ENCODE assay signal across 32 mouse cellular contexts in the genomic region with DNA sequence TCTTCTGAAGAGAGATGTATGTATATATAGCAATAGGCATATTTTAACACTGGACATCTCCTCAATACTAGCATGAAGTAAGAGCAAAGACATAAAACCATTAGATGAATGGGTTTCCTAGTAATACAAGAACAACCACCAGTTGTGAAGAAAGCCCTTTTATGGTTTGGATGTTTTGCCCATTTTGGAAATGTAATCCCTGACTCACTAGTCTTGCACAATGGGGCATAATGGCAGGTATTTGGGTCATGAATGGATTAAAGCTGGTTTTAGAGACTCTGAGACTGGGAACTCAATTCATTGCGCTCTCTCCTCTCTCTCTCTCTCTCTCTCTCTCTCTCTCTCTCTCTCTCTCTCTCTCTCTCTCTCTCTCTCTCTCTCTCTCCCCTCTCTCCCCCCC.
"Had no signal": no experiment of that assay in that cellular context is flagged by ENCODE, and none has a peak within 500 bp of the region (broad histone marks: within the 10 kb centered on the region; RNA-seq: fewer than 3 reads in every experiment).

No protein-coding gene starts in this region.

- DNase-seq: left cerebral cortex, postnatal 4 days; liver; liver, embryonic 13.5 days; liver, postnatal 0 days; lung, adult 18-20 months; lung, adult 2 months; lung, embryonic 14.5 days; lung, postnatal 10 days; lung, postnatal 14 days; lung, postnatal 36 days; lung, postnatal 4 days; midbrain, embryonic 14.5 days had no signal

- ATAC-seq: liver, embryonic 12.5 days; liver, postnatal 0 days; lung, postnatal 0 days; midbrain, embryonic 13.5 days; midbrain, embryonic 15.5 days; midbrain, embryonic 16.5 days had no signal

- H3K9ac ChIP-seq: limb, embryonic 12.5 days; limb, embryonic 13.5 days; limb, embryonic 15.5 days; liver, embryonic 12.5 days; liver, embryonic 13.5 days; liver, embryonic 14.5 days; liver, embryonic 15.5 days; liver, postnatal 0 days; lung, embryonic 14.5 days; lung, embryonic 15.5 days; midbrain, embryonic 12.5 days; midbrain, embryonic 13.5 days; midbrain, embryonic 15.5 days; neural tube, embryonic 12.5 days; neural tube, embryonic 13.5 days had no signal

- H3K27me3 ChIP-seq: limb, embryonic 12.5 days; limb, embryonic 13.5 days; limb, embryonic 15.5 days; liver, embryonic 12.5 days; liver, embryonic 13.5 days; liver, embryonic 15.5 days; lung, embryonic 15.5 days; megakaryocyte, embryonic 14.5 days; midbrain, embryonic 12.5 days; midbrain, embryonic 13.5 days; midbrain, embryonic 15.5 days; neural tube, embryonic 12.5 days; neural tube, embryonic 13.5 days had no signal

- H3K4me1 ChIP-seq: limb, embryonic 12.5 days; limb, embryonic 15.5 days; liver, embryonic 12.5 days; liver, embryonic 13.5 days; liver, embryonic 15.5 days; lung, embryonic 15.5 days; megakaryocyte, embryonic 14.5 days; midbrain, embryonic 10.5 days; midbrain, embryonic 12.5 days; midbrain, embryonic 13.5 days; midbrain, embryonic 15.5 days; neural tube, embryonic 12.5 days; neural tube, embryonic 13.5 days had no signal

- H3K4me3 ChIP-seq: limb, embryonic 12.5 days; limb, embryonic 13.5 days; limb, embryonic 15.5 days; liver, embryonic 12.5 days; liver, embryonic 13.5 days; liver, embryonic 15.5 days; lung, embryonic 15.5 days; megakaryocyte, embryonic 14.5 days; midbrain, embryonic 10.5 days; midbrain, embryonic 12.5 days; midbrain, embryonic 13.5 days; midbrain, embryonic 15.5 days; myocyte; neural tube, embryonic 12.5 days; neural tube, embryonic 13.5 days had no signal

- H3K27ac ChIP-seq: limb, embryonic 12.5 days; limb, embryonic 13.5 days; limb, embryonic 15.5 days; liver, embryonic 12.5 days; liver, embryonic 13.5 days; liver, embryonic 14.5 days; liver, embryonic 15.5 days; lung, embryonic 15.5 days; macrophage; midbrain, embryonic 10.5 days; midbrain, embryonic 12.5 days; midbrain, embryonic 13.5 days; midbrain, embryonic 15.5 days; neural tube, embryonic 12.5 days; neural tube, embryonic 13.5 days had no signal

- H3K36me3 ChIP-seq: limb, embryonic 12.5 days; limb, embryonic 13.5 days; limb, embryonic 15.5 days; liver, embryonic 12.5 days; liver, embryonic 13.5 days; liver, embryonic 15.5 days; lung, embryonic 15.5 days; midbrain, embryonic 10.5 days; midbrain, embryonic 12.5 days; midbrain, embryonic 13.5 days; midbrain, embryonic 15.5 days; neural tube, embryonic 12.5 days; neural tube, embryonic 13.5 days had no signal

- H3K9me3 ChIP-seq: limb, embryonic 12.5 days; limb, embryonic 13.5 days; limb, embryonic 15.5 days; liver, embryonic 12.5 days; liver, embryonic 13.5 days; liver, embryonic 15.5 days; lung, embryonic 15.5 days; megakaryocyte, embryonic 14.5 days; midbrain, embryonic 10.5 days; midbrain, embryonic 12.5 days; midbrain, embryonic 13.5 days; midbrain, embryonic 15.5 days; neural tube, embryonic 12.5 days; neural tube, embryonic 13.5 days had no signal

- H3K4me2 ChIP-seq: limb, embryonic 12.5 days; limb, embryonic 13.5 days; limb, embryonic 15.5 days; liver, embryonic 11.5 days; liver, embryonic 12.5 days; liver, embryonic 13.5 days; liver, embryonic 15.5 days; lung, embryonic 14.5 days; lung, embryonic 15.5 days; midbrain, embryonic 11.5 days; midbrain, embryonic 12.5 days; midbrain, embryonic 13.5 days; midbrain, embryonic 15.5 days; neural tube, embryonic 12.5 days; neural tube, embryonic 13.5 days had no signal
